Mouse (Mus musculus) testis, adult 2 months (tissue): ENCODE results near the gene Myo1d.

Experiments used
- CTCF ChIP-seq: fragments of 200-500 bp; IDR thresholded peaks from 2 replicates; pipeline ENCODE4 v1.5.1; 2012; ENCODE audit warnings: low read depth, mild to moderate bottlenecking, inconsistent platforms, low read length, moderate library complexity; ENCODE audit not compliant: control insufficient read depth, insufficient read depth, insufficient replicate concordance
- POLR2A ChIP-seq: fragments of 200-500 bp; IDR thresholded peaks from 2 replicates; pipeline ENCODE4 v1.6.1; 2012; ENCODE audit warnings: low read depth, mild to moderate bottlenecking, inconsistent platforms, low read length, moderate library complexity; ENCODE audit not compliant: control insufficient read depth

DNA sequence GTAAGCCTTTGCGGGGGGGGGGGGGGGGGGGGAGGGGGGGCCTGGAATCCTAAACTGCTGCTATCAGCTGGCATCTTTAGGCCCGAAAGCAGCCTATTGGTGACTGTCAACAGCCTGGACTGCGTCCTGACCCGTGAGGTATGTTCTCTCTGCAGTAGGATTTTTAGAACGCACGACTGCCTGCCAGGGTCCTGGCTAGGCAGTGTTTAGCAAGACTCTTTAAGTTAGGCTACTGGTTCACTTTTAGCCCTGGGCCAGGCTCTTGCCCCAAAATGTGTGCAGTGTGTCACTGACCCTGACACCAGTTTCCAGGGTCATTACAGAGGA is 29.8 kb upstream of the Myo1d start:
- TF ChIP-seq CTCF (no peak), POLR2A (no peak)
